Mouse (Mus musculus): Measurements from ENCODE around the gene A630095N17Rik.
A peak's percentile ranks its signal among the peaks of the same experiment; 100 is the strongest.

- TF ChIP-seq CTCF (IDR thresholded peaks at IDR 0.05; ENCODE audit: low read depth, low read length) (peak; percentile 7; the same call in 1 of the 2 replicates), POLR2A (IDR thresholded peaks at IDR 0.05; ENCODE audit: borderline replicate concordance, low read depth, low read length) (no peak)
These were observed 2.7 kb upstream of the A630095N17Rik start for GRCm38 (mm10) chr1:75234606-75235005.

Data from bone marrow macrophage, adult 2 months (primary cell).